Mouse (Mus musculus) heart, postnatal 0 days (tissue): ENCODE results near the gene Smim4. TPM values are rescaled to one million over a fixed set of nuclear protein-coding genes. Genes with fewer than 3 reads are reported as not detected.

Source experiments
- ATAC-seq: fragments of 200-750 bp; cut with Nextera tagmentation; 2 replicates; pipeline ENCODE4 v1.8.0; 2017; ENCODE audit warnings: low read depth, moderate number of reproducible peaks, moderate library complexity; ENCODE audit not compliant: insufficient read depth
- DNase-seq: peaks from one replicate; pipeline ENCODE4 v3.0.0-alpha.2; 2016; ENCODE audit warnings: low spot score
- H3K27ac ChIP-seq: fragments of 300-500 bp; sonication (generic); 2 replicates; pipeline ENCODE4 v1.5.1; 2014; ENCODE audit warnings: low read depth, mild to moderate bottlenecking
- H3K27me3 ChIP-seq: fragments of 300-500 bp; sonication (generic); 2 replicates; pipeline ENCODE4 v1.6.1; 2014; ENCODE audit warnings: low read length, mixed read lengths; ENCODE audit not compliant: control insufficient read depth, insufficient read depth
- H3K36me3 ChIP-seq: fragments of 300-500 bp; sonication (generic); replicated peaks from 2 replicates; pipeline ENCODE4 v1.6.1; 2014; ENCODE audit warnings: low read length, mixed read lengths; ENCODE audit not compliant: control insufficient read depth, insufficient read depth
- H3K4me1 ChIP-seq: fragments of 300-500 bp; sonication (generic); 2 replicates; pipeline ENCODE4 v1.6.1; 2014; ENCODE audit warnings: antibody characterized with exemption; ENCODE audit not compliant: control insufficient read depth, insufficient read depth
- H3K4me2 ChIP-seq: fragments of 300-500 bp; sonication (generic); 2 replicates; pipeline ENCODE4 v1.6.1; 2014; ENCODE audit warnings: low read depth, mild to moderate bottlenecking, low read length, moderate library complexity
- H3K4me3 ChIP-seq: fragments of 300-500 bp; sonication (generic); 2 replicates; pipeline ENCODE4 v1.5.1; 2014; ENCODE audit warnings: low read depth, low read length
- H3K9ac ChIP-seq: fragments of 300-500 bp; sonication (generic); replicated peaks from 2 replicates; pipeline ENCODE4 v1.6.1; 2014; ENCODE audit warnings: low read depth, low read length, mixed read lengths
- H3K9me3 ChIP-seq: fragments of 300-500 bp; sonication (generic); replicated peaks from 2 replicates; pipeline ENCODE4 v1.6.1; 2016; ENCODE audit warnings: low read length; ENCODE audit not compliant: control insufficient read depth
- CTCF ChIP-seq: IDR thresholded peaks from 2 replicates; pipeline ENCODE4 v1.5.1; 2016; ENCODE audit warnings: antibody characterized with exemption, control low read depth, low read depth
- EP300 ChIP-seq: IDR thresholded peaks from 2 replicates; pipeline ENCODE4 v1.6.1; 2016; ENCODE audit warnings: antibody characterized with exemption, low read depth
- WGBS: fragments of 180-500 bp; shearing (Covaris S2); extraction: QIAGEN DNeasy Blood & Tissue Kit; methylation state at CpG from one replicate; pipeline ENCODE4 v1.1.7; 2014; 5-methylcytosine and 5-hydroxymethylcytosine counted together
- polyA plus RNA-seq: library from polyadenylated mRNA; unstranded; fragments of >200 nt; fragmentation: Nextera tagmentation; extraction: Ambion mirVana; gene quantifications from 2 replicates; pipeline ENCODE4 v1.2.1, GENCODE M21; 2015
- total RNA-seq: library from RNA; depleted of rRNA; stranded (reverse); fragments of >200 nt; gene quantifications from 2 replicates; pipeline ENCODE4 v1.2.3, GENCODE M21; 2014; ENCODE audit warnings: low replicate concordance; rRNA removed

Smim4 gene
- total RNA-seq (12.7 and 28.8 TPM in 2 replicates), polyA plus RNA-seq (194 and 207 TPM in 2 replicates)

DNA sequence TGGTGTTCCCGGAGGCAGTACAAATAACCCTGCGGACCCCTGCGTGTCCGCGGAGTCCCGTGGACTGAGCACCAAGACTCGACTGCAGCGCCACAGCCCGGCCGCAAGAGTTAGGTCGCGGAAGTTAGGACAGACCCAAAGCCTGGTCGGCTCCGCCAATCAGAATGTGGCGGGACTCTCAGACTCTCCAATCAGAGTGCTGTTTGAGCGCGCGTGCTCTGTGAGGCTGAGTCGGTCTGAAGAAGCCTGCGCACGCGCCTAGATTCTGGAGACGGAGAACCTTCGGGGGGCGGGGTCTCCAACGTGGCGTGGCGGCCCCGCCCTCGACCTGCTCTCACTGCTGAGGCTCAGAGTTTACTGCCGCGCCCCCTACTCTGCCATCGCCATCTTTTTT, at the start of gene Smim4:
Gene Smim4, minus strand, starts transcription at position 131 of the 394 bp plus-strand sequence.
- H3K36me3 ChIP-seq = peaks cover 14% of the 10 kb centered on the region
- under 1% methylated on average over 33 of the region's 33 CpGs for WGBS
- H3K9ac ChIP-seq = peak within 1 kb of the TSS; percentile 75
- H3K9me3 ChIP-seq = no peaks in the 10 kb centered on the region
- H3K4me1 ChIP-seq = peaks cover 58% of the 10 kb centered on the region
- peak within 1 kb of the TSS; percentile 96 for H3K27ac ChIP-seq
- no peak; the same call in 1 of the 2 replicates for TF ChIP-seq EP300
- TF ChIP-seq CTCF = peak; percentile 59
- DNase-seq (peak; percentile 100), ATAC-seq (peak; percentile 93)
- no peaks in the 10 kb centered on the region for H3K27me3 ChIP-seq
- peak within 1 kb of the TSS; percentile 68 for H3K4me3 ChIP-seq
- H3K4me2 ChIP-seq = peak within 1 kb of the TSS; percentile 77

DNA sequence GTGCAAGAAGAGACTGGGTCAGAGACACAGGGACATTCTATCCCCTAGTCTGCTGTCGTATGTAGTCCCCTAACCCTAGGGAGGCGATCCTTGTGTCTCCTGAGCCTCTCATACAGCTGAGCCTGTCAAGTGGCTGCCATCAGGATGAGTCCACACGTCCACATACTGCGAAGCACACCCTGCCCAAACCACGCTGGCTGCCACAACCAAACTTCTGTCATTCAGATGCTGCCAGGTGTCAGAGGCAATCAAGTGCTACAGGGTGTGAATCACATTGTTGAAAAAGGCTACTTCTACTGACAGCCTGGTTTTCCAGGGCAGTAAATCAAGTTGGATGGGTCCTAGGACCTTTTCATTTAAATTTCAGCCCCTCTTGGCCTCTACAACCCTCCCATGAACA, 49.0 kb upstream of the Smim4 start:
- peaks cover 96% of the 10 kb centered on the region for H3K36me3 ChIP-seq
- H3K9me3 ChIP-seq = no peaks in the 10 kb centered on the region
- no peak overlapping the region for H3K27ac ChIP-seq
- no peak overlapping the region for H3K4me3 ChIP-seq
- DNase-seq = no peak
- WGBS = 85% methylated on average over 5 of the region's 5 CpGs
- no peak overlapping the region for H3K9ac ChIP-seq
- H3K4me2 ChIP-seq = no peak overlapping the region
- no peak for ATAC-seq
- no peaks in the 10 kb centered on the region for H3K4me1 ChIP-seq
- TF ChIP-seq CTCF (no peak), EP300 (no peak)
- H3K27me3 ChIP-seq = no peaks in the 10 kb centered on the region

DNA sequence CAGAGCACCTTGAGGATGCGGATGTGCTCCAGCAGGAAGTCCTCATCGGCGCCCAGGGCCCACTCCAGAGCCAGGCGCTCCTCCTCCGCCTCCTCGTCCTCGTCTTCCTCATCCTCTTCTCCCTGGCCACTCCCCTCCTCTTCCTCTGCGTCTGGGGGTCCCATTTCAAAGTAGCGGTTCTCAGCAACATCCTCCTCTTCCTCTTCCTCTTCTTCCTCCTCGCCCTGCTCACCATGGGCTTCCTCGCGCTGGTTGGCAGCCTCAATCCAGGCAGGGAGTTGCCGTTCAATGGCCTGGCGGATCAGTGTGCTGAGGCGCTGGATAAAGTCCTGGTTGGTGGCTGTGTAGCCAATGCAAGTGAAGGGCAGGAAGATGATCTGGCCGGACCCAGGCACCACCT, 48.5 kb upstream of the Smim4 start:
- no peak overlapping the region for H3K4me3 ChIP-seq
- H3K4me2 ChIP-seq = no peak overlapping the region
- peaks cover 96% of the 10 kb centered on the region for H3K36me3 ChIP-seq
- no peak overlapping the region for H3K27ac ChIP-seq
- H3K27me3 ChIP-seq = no peaks in the 10 kb centered on the region
- DNase-seq = no peak
- ATAC-seq = no peak
- WGBS = 75% methylated on average over 16 of the region's 16 CpGs
- no peak overlapping the region for H3K9ac ChIP-seq
- no peaks in the 10 kb centered on the region for H3K9me3 ChIP-seq
- no peak for TF ChIP-seq EP300
- no peak for TF ChIP-seq CTCF
- H3K4me1 ChIP-seq = no peaks in the 10 kb centered on the region

GRCm38 (mm10) chr14:31173537-31173936, 44.8 kb upstream of the Smim4 start:
- ATAC-seq (no peak), DNase-seq (no peak)
- 74% methylated on average over 7 of the region's 7 CpGs for WGBS
- Histone ChIP-seq H3K4me3 (no peak overlapping the region), H3K27ac (peak overlapping the region; percentile 46; the same call in 1 of the 2 replicates), H3K4me1 (no peaks in the 10 kb centered on the region), H3K27me3 (no peaks in the 10 kb centered on the region), H3K9ac (no peak overlapping the region), H3K9me3 (no peaks in the 10 kb centered on the region), H3K4me2 (no peak overlapping the region), H3K36me3 (peaks cover 84% of the 10 kb centered on the region)
- TF ChIP-seq CTCF (no peak), EP300 (no peak)

- Histone ChIP-seq H3K36me3 (peaks cover 80% of the 10 kb centered on the region), H3K4me3 (no peak overlapping the region), H3K9me3 (no peaks in the 10 kb centered on the region), H3K27ac (peak overlapping the region; percentile 46; the same call in 1 of the 2 replicates), H3K27me3 (no peaks in the 10 kb centered on the region), H3K4me1 (no peaks in the 10 kb centered on the region), H3K9ac (no peak overlapping the region), H3K4me2 (no peak overlapping the region)
- DNase-seq (no peak), ATAC-seq (peak; percentile 21)
- TF ChIP-seq EP300 = no peak
- TF ChIP-seq CTCF = no peak
- WGBS = 43% methylated on average over 18 of the region's 18 CpGs
These were observed 44.2 kb upstream of the Smim4 start for GRCm38 (mm10) chr14:31172781-31173455.
